Mouse (Mus musculus) NIH3T3 (cell line): ENCODE data around the gene Mef2c.

ENCODE experiments used
- DNase-seq: peaks from one replicate; pipeline ENCODE4 v3.0.0-alpha.2; 2012; ENCODE audit warnings: low read depth

Gene Mef2c

GRCm38 (mm10) chr13:83573327-83573726 is 69.5 kb downstream of the Mef2c start:
- no peak for DNase-seq

- no peak for DNase-seq
Observed at GRCm38 (mm10) chr13:83573855-83574583, 70.2 kb downstream of the Mef2c start.

GRCm38 (mm10) chr13:83574866-83575265 is 71.0 kb downstream of the Mef2c start:
- no peak for DNase-seq

- no peak for DNase-seq
Observed at GRCm38 (mm10) chr13:83579410-83579809, 75.6 kb downstream of the Mef2c start.

GRCm38 (mm10) chr13:83580856-83581255 is 77.0 kb downstream of the Mef2c start:
- DNase-seq: no peak

GRCm38 (mm10) chr13:83582564-83582963 is 78.7 kb downstream of the Mef2c start:
- DNase-seq: no peak

- DNase-seq: no peak
Observed at GRCm38 (mm10) chr13:83583881-83584280, 80.0 kb downstream of the Mef2c start.

GRCm38 (mm10) chr13:83585359-83585758 is 81.5 kb downstream of the Mef2c start:
- no peak for DNase-seq

- peak; percentile 58 for DNase-seq
Observed at GRCm38 (mm10) chr13:83588186-83588585, 84.4 kb downstream of the Mef2c start.

- no peak for DNase-seq
Observed at GRCm38 (mm10) chr13:83590886-83591285, 87.1 kb downstream of the Mef2c start.

- DNase-seq: no peak
Observed at GRCm38 (mm10) chr13:83595429-83595828, 91.6 kb downstream of the Mef2c start.

GRCm38 (mm10) chr13:83596989-83597738 is 93.3 kb downstream of the Mef2c start:
- DNase-seq: no peak

GRCm38 (mm10) chr13:83597739-83598210 is 93.9 kb downstream of the Mef2c start:
- no peak for DNase-seq

GRCm38 (mm10) chr13:83600301-83600700 is 96.5 kb downstream of the Mef2c start:
- DNase-seq: no peak

- DNase-seq: no peak
Observed at GRCm38 (mm10) chr13:83601741-83602140, 97.9 kb downstream of the Mef2c start.

GRCm38 (mm10) chr13:83603373-83604265 is 99.8 kb downstream of the Mef2c start:
- DNase-seq: peak; percentile 86

GRCm38 (mm10) chr13:83604320-83604719 is 100.5 kb downstream of the Mef2c start:
- DNase-seq: peak; percentile 80

- DNase-seq: no peak
Observed at GRCm38 (mm10) chr13:83604785-83605184, 101.0 kb downstream of the Mef2c start.

- peak; percentile 71 for DNase-seq
Observed at GRCm38 (mm10) chr13:83607883-83608581, 104.2 kb downstream of the Mef2c start.

GRCm38 (mm10) chr13:83608851-83609516 is 105.2 kb downstream of the Mef2c start:
- no peak for DNase-seq

- DNase-seq: no peak
Observed at GRCm38 (mm10) chr13:83609517-83609878, 105.7 kb downstream of the Mef2c start.
